In the genomic region with DNA sequence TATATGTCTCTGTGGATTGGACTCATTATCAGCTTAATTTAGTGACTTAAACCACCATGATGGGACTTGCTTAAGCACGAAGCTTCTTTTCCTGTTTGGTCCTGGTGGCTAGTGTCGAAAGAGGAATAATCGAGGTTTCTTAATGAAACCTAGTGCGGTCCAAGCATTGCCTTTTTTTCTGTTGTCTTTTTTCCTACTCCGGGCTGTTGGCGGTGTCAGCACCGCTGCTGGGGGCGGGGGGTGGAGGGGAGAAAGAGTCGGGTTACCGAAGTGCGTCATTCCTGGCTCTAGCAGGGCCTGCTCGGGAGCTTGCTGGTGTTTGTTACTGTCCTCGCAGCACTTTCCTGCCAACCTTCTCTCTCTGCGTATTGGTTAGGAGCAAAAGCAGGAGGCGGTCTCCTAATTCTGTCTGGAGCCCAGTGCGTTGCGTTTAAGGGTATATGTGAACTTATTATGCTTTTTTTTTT, we compare ENCODE assay signal across 7 mouse cellular contexts. TPM values are rescaled to one million over a fixed set of nuclear protein-coding genes. Genes with fewer than 3 reads are reported as not detected.
DNase-seq lines count a peak whose midpoint lies in the region; ATAC-seq and TF ChIP-seq lines count a peak whose summit lies in the region.

No protein-coding gene starts in this region.

- ATAC-seq in embryonic facial prominence, embryonic 11.5 days (replicated peaks; ENCODE audit: insufficient number of reproducible peaks, low FRiP score, low TSS enrichment, low read depth) = peak; percentile 71
- ATAC-seq in intestine, postnatal 0 days = peak; percentile 37
- ATAC-seq in limb, embryonic 11.5 days (ENCODE audit: insufficient number of reproducible peaks, low FRiP score, low TSS enrichment, low read depth) = peak; percentile 75
- ATAC-seq in midbrain, embryonic 13.5 days = peak; percentile 46

- no peaks in the 10 kb centered on the region for H3K9me3 ChIP-seq in embryonic facial prominence, embryonic 11.5 days (replicated peaks; ENCODE audit: control insufficient read depth, low read length)
- H3K9me3 ChIP-seq in intestine, postnatal 0 days (ENCODE audit: control insufficient read depth) = no peaks in the 10 kb centered on the region
- no peaks in the 10 kb centered on the region for H3K9me3 ChIP-seq in limb, embryonic 11.5 days (ENCODE audit: control insufficient read depth, low read length)
- no peaks in the 10 kb centered on the region for H3K9me3 ChIP-seq in midbrain, embryonic 13.5 days

- WGBS in embryonic facial prominence, embryonic 11.5 days = 18% methylated on average over 11 of the region's 17 CpGs
- 15% methylated on average over 17 of the region's 17 CpGs for WGBS in intestine, postnatal 0 days
- WGBS in limb, embryonic 11.5 days = 12% methylated on average over 17 of the region's 17 CpGs
- 16% methylated on average over 17 of the region's 17 CpGs for WGBS in midbrain, embryonic 13.5 days

- TF ChIP-seq CTCF in intestine, postnatal 0 days (IDR thresholded peaks at IDR 0.05; ENCODE audit: low read depth) = no peak

- H3K4me1 ChIP-seq in embryonic facial prominence, embryonic 11.5 days (ENCODE audit: control insufficient read depth, insufficient read depth, low read length) = no peaks in the 10 kb centered on the region
- no peaks in the 10 kb centered on the region for H3K4me1 ChIP-seq in intestine, postnatal 0 days (replicated peaks; ENCODE audit: control insufficient read depth, insufficient read depth, low read length)
- H3K4me1 ChIP-seq in limb, embryonic 11.5 days (ENCODE audit: control insufficient read depth, insufficient read depth, low read length) = no peaks in the 10 kb centered on the region
- H3K4me1 ChIP-seq in midbrain, embryonic 13.5 days (replicated peaks) = 0 out of 2 replicates have a peak, but pooled peaks cover 8% of the 10 kb centered on the region

- peak overlapping the region; percentile 27 for H3K4me2 ChIP-seq in embryonic facial prominence, embryonic 11.5 days (ENCODE audit: low read depth, low read length)
- peak overlapping the region; percentile 64 for H3K4me2 ChIP-seq in intestine, postnatal 0 days (replicated peaks; ENCODE audit: low read depth)
- peak overlapping the region; percentile 48; the same call in 1 of the 2 replicates for H3K4me2 ChIP-seq in limb, embryonic 11.5 days (ENCODE audit: low read depth, severe bottlenecking)
- peak overlapping the region; percentile 50 for H3K4me2 ChIP-seq in midbrain, embryonic 13.5 days (replicated peaks)

- peak overlapping the region; percentile 48 for H3K9ac ChIP-seq in embryonic facial prominence, embryonic 11.5 days (replicated peaks; ENCODE audit: low read length)
- H3K9ac ChIP-seq in intestine, postnatal 0 days (ENCODE audit: low read depth, low read length) = peak overlapping the region; percentile 95
- H3K9ac ChIP-seq in limb, embryonic 11.5 days (ENCODE audit: low read length) = peak overlapping the region; percentile 58
- peak overlapping the region; percentile 62 for H3K9ac ChIP-seq in midbrain, embryonic 13.5 days (replicated peaks)

- H3K36me3 ChIP-seq in embryonic facial prominence, embryonic 11.5 days (replicated peaks; ENCODE audit: control insufficient read depth, insufficient read depth, low read depth, low read length) = no peaks in the 10 kb centered on the region
- no peaks in the 10 kb centered on the region for H3K36me3 ChIP-seq in intestine, postnatal 0 days (ENCODE audit: control insufficient read depth, insufficient read depth)
- no peaks in the 10 kb centered on the region for H3K36me3 ChIP-seq in limb, embryonic 11.5 days (ENCODE audit: control insufficient read depth, insufficient read depth, low read length)
- H3K36me3 ChIP-seq in midbrain, embryonic 13.5 days = no peaks in the 10 kb centered on the region

- no peaks in the 10 kb centered on the region for H3K27me3 ChIP-seq in embryonic facial prominence, embryonic 11.5 days (ENCODE audit: control insufficient read depth, insufficient read depth, low read length)
- H3K27me3 ChIP-seq in intestine, postnatal 0 days (replicated peaks; ENCODE audit: control insufficient read depth, insufficient read depth, low read length) = no peaks in the 10 kb centered on the region
- H3K27me3 ChIP-seq in limb, embryonic 11.5 days (ENCODE audit: control insufficient read depth, insufficient read depth, low read length) = no peaks in the 10 kb centered on the region
- H3K27me3 ChIP-seq in midbrain, embryonic 13.5 days = no peaks in the 10 kb centered on the region

- H3K27ac ChIP-seq in embryonic facial prominence, embryonic 11.5 days (replicated peaks; ENCODE audit: low read depth, low read length) = peak overlapping the region; percentile 71
- peak overlapping the region; percentile 92 for H3K27ac ChIP-seq in intestine, postnatal 0 days (ENCODE audit: low read depth, low read length)
- H3K27ac ChIP-seq in limb, embryonic 11.5 days (replicated peaks; ENCODE audit: low read depth, low read length) = peak overlapping the region; percentile 84
- H3K27ac ChIP-seq in midbrain, embryonic 13.5 days = peak overlapping the region; percentile 83

- peak overlapping the region; percentile 42 for H3K4me3 ChIP-seq in embryonic facial prominence, embryonic 11.5 days (ENCODE audit: low read depth, low read length)
- H3K4me3 ChIP-seq in intestine, postnatal 0 days (ENCODE audit: low read depth, low read length) = peak overlapping the region; percentile 62
- H3K4me3 ChIP-seq in limb, embryonic 11.5 days (ENCODE audit: low read depth, low read length) = peak overlapping the region; percentile 51
- peak overlapping the region; percentile 57 for H3K4me3 ChIP-seq in midbrain, embryonic 13.5 days (replicated peaks)

- DNase-seq in adrenal gland, postnatal 10 days = peak; percentile 89
- peak; percentile 87 for DNase-seq in embryonic facial prominence, embryonic 11.5 days (ENCODE audit: low spot score)
- DNase-seq in gonadal fat pad, adult 2 months (ENCODE audit: low read depth) = peak; percentile 54
- DNase-seq in limb, embryonic 11.5 days (ENCODE audit: low spot score) = peak; percentile 81
- peak; percentile 46 to 49 for DNase-seq in spleen, adult 18-20 months

RNA-seq across cellular contexts. Expression of a gene that starts 2.8 kb away (rescaled TPM):
- total RNA-seq in adrenal gland, postnatal 10 days (2021) = 10 to 100 TPM; 80.8 to 85.3 TPM
- 52.7 and 66.1 TPM in 2 replicates for polyA plus RNA-seq in embryonic facial prominence, embryonic 11.5 days (2014; fragmentation: Nextera tagmentation; extraction: Ambion mirVana)
- 9.1 and 9.4 TPM in 2 replicates for polyA plus RNA-seq in gonadal fat pad, adult 2 months (2012; rRNA removed)
- 14.6 and 15.1 TPM in 2 replicates for polyA plus RNA-seq in intestine, postnatal 0 days (2015; fragmentation: Nextera tagmentation; extraction: Ambion mirVana)
- polyA plus RNA-seq in limb, embryonic 11.5 days (2014; fragmentation: Nextera tagmentation; extraction: Ambion mirVana) = 58.7 and 68.8 TPM in 2 replicates
- 25.2 and 25.6 TPM in 2 replicates for polyA plus RNA-seq in midbrain, embryonic 13.5 days (2015; fragmentation: Nextera tagmentation; extraction: Ambion mirVana)

Comparison
In these comparisons a context has a peak if more than half of its experiments do, and no peak if none do; other contexts are left out.
1. Peak in every context shown above with its lines: DNase-seq, ATAC-seq, H3K4me3 ChIP-seq and H3K27ac ChIP-seq.